Mouse (Mus musculus) olfactory bulb, adult 2 months (tissue): ENCODE measurements around the gene Cd3eap. TPM values are rescaled to one million over a fixed set of nuclear protein-coding genes. Genes with fewer than 3 reads are reported as not detected.

Experiments used
- H3K27ac ChIP-seq: fragments of 200-500 bp; 2 replicates; pipeline ENCODE4 v1.5.1; 2012; ENCODE audit warnings: low read depth, low read length; ENCODE audit not compliant: insufficient read depth
- H3K4me1 ChIP-seq: fragments of 200-500 bp; 2 replicates; pipeline ENCODE4 v1.6.1; 2012; ENCODE audit warnings: low read length; ENCODE audit not compliant: control insufficient read depth, insufficient read depth
- H3K4me3 ChIP-seq: fragments of 200-500 bp; 2 replicates; pipeline ENCODE4 v1.5.1; 2012; ENCODE audit warnings: mild to moderate bottlenecking, low read depth, low read length, moderate library complexity; ENCODE audit not compliant: insufficient read depth
- CTCF ChIP-seq: fragments of 200-500 bp; IDR thresholded peaks from 2 replicates; pipeline ENCODE4 v1.5.1; 2012; ENCODE audit warnings: low read depth, mild to moderate bottlenecking, low read length, moderate library complexity; ENCODE audit not compliant: insufficient read depth
- POLR2A ChIP-seq: fragments of 200-500 bp; IDR thresholded peaks from 2 replicates; pipeline ENCODE4 v1.6.1; 2012; ENCODE audit warnings: mild to moderate bottlenecking, low read depth, low read length, moderate library complexity; ENCODE audit not compliant: insufficient read depth
- WGBS: fragments of 180-500 bp; shearing (Covaris S2); methylation state at CpG from one replicate; pipeline ENCODE4 v1.1.7; 2018; 5-methylcytosine and 5-hydroxymethylcytosine counted together
- polyA plus RNA-seq: library from polyadenylated mRNA; stranded (reverse); fragments of >200 nt; gene quantifications from 2 replicates; pipeline ENCODE4 v1.2.4, GENCODE M21; 2012; ENCODE audit warnings: low replicate concordance; ENCODE audit not compliant: missing spikeins, insufficient read depth, insufficient read length

The Cd3eap gene
- polyA plus RNA-seq, 1 experiment = not detected

DNA sequence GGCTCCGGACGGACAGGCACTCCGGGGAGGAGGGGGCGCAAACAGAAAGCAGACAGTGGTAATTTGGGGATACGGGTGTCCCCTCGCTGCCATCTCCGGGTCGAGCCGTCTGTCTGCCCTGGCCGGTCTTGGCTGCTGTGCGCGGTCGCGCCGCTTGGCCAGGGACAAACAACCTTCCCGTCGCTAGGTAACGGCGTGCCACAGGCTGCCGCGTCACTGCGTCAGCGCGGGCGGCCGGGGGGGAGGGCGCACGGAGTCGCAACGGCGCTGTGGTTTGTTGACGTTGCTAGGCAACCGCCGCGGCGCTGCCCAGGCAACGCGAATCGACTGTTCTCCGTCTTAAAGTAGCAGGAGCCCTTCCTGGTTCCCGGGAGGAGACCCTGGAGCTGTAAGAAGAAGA is 39.4 kb downstream of the Cd3eap start:
- Histone ChIP-seq H3K27ac (peak overlapping the region; percentile 92), H3K4me3 (peak overlapping the region; percentile 81), H3K4me1 (peaks cover 7% of the 10 kb centered on the region)
- 0% methylated on average over 41 of the region's 41 CpGs for WGBS
- TF ChIP-seq POLR2A (peak; percentile 81), CTCF (peak; percentile 45; the same call in 1 of the 2 replicates)

DNA sequence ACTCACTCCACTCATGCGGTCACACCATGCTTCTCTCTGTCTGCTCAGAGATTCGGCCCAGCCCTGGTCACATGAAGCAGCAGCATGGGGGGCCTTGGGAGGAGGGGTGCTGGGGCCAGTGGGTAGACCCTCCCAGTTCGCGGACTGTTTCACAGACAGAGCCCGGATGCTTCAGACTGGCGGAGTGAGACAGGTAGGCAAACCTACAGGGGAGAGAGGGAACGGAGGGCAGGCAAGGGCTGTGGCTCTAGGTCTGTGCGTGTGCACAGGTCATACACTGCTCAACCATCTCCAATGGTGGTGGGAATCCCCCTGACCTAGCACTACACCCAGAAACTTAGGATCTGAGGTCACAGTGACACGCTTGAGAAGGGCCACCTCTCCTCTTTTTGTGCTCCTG is 39.8 kb downstream of the Cd3eap start:
- Histone ChIP-seq H3K4me3 (peak overlapping the region; percentile 81), H3K4me1 (peaks cover 7% of the 10 kb centered on the region), H3K27ac (peak overlapping the region; percentile 92)
- TF ChIP-seq POLR2A (no peak), CTCF (no peak)
- WGBS = 8% methylated on average over 9 of the region's 9 CpGs

DNA sequence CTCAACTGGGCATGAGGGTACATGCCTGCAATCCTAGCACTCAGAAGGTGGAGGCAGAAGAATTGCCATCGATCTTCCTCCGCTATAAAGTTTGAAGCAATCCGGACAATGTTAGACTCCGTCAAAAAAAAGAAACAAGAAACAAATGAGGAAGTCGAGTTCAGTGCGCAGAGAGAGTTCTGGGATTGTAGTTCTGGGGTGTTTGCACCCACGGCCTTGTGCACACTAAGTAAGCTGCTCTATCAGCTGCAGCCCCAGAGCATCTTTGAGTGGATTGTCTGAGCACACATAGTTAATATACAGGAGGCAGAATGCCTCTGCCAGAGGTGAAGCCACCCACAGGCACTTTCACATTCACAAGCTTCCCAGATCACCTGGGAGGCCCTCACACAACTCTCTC is 40.6 kb downstream of the Cd3eap start:
- Histone ChIP-seq H3K4me1 (peaks cover 7% of the 10 kb centered on the region), H3K4me3 (no peak overlapping the region), H3K27ac (no peak overlapping the region)
- no peak for TF ChIP-seq POLR2A
- TF ChIP-seq CTCF = no peak
- 79% methylated on average over 7 of the region's 7 CpGs for WGBS

DNA sequence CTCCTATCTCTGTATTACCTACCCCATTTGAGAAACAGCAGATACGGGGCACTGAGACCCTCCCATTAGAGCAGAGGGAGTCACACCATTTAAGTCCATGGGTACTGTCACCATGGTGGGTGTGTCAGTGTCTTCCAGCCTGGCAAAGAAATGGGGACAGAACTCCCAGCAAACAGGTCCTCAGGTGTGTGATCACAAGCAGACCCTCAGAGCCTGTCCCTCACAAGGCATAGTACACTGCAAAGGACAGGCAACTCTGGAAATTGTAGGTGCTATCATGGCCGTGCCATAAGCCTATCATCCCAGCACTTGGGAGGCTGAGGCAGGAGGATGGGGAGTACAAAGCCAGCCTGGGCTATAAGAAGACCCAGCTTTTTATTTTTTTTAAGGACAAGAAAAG is 41.1 kb downstream of the Cd3eap start:
- WGBS = 75% methylated on average over 2 of the region's 2 CpGs
- no peak overlapping the region for H3K4me3 ChIP-seq
- TF ChIP-seq POLR2A (no peak), CTCF (no peak)
- H3K4me1 ChIP-seq = peaks cover 7% of the 10 kb centered on the region
- H3K27ac ChIP-seq = no peak overlapping the region

DNA sequence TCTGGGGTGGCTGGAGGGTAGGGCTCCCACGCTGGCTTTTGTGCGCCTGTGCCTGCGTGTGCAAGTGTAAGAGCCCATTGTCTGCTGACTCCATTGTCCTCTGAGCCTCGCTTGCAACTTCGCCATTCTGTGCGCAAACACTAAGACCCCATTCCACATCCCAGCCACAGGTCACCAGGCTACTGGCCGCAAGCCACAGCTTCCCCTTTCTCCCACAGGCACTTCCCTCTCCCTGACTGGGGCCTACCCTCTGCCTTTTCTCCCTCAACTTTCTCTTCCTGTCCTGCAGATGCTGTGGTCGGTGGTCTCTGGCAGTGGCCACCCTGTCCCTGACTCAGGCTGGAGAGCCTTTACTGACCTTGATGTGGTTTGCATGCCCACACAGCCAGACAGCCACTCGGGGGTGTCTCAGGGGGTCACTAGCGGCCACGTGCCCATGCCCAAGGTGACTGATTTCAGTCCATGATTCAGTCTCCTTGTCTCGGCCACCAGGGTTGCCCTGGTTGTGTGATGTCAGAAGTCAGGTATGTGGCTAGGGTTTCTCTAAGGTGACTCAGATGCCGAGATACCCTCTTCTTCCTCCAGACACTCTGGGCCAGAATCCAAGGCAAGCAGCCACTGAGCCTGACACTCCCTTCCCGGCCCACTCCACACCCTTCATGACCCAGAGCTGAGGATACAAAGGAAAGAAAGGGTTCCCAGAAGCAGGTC is 42.7 kb downstream of the Cd3eap start:
- Histone ChIP-seq H3K4me1 (peaks cover 7% of the 10 kb centered on the region), H3K27ac (no peak overlapping the region), H3K4me3 (no peak overlapping the region)
- no peak for TF ChIP-seq CTCF
- TF ChIP-seq POLR2A = no peak
- 57% methylated on average over 14 of the region's 14 CpGs for WGBS

DNA sequence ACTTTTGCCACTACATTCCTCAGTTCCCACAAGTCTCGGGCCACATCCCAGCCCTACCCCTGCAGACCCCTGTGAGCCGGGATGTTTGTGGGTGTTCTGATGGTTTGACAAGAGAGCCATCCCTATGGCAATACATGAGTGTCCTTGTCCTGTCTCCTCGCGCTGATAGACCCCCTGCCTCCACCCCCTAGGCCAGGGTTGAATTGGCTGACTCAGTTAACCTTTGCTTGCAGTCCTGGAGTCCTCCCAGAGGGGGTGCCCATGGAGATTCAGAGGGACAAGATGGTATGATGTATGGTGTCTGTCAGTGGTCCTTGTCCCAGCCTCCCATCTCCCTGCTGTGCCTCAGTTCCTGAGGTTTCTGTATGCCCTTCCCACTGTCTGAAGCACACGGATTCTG is 45.2 kb downstream of the Cd3eap start:
- Histone ChIP-seq H3K27ac (no peak overlapping the region), H3K4me1 (0 out of 2 replicates have a peak, but pooled peaks cover 6% of the 10 kb centered on the region), H3K4me3 (no peak overlapping the region)
- WGBS = 44% methylated on average over 5 of the region's 5 CpGs
- TF ChIP-seq CTCF (no peak), POLR2A (no peak)

DNA sequence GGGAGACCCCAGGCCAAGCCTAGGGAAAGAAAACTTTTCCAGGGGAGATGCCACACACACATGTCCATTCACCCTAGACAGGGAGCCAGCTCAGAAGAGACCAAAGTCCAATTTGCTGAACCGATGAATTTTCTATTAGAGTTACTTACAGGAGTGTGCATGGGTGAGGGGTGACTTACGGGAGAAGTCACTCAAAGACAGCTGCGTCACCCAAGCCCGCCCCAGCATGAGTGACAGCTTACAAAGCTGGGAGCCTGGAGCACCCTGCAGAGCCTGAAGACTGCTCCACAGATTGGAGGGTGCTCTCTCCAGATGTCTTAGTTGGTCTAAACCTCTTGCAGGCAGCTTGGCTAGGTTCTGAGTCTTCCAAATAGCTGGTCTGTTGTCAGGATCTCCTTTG is 47.3 kb downstream of the Cd3eap start:
- no peak overlapping the region for H3K27ac ChIP-seq
- no peak overlapping the region for H3K4me3 ChIP-seq
- peaks cover 14% of the 10 kb centered on the region for H3K4me1 ChIP-seq
- TF ChIP-seq CTCF (no peak), POLR2A (no peak)
- WGBS = 32% methylated on average over 4 of the region's 4 CpGs

DNA sequence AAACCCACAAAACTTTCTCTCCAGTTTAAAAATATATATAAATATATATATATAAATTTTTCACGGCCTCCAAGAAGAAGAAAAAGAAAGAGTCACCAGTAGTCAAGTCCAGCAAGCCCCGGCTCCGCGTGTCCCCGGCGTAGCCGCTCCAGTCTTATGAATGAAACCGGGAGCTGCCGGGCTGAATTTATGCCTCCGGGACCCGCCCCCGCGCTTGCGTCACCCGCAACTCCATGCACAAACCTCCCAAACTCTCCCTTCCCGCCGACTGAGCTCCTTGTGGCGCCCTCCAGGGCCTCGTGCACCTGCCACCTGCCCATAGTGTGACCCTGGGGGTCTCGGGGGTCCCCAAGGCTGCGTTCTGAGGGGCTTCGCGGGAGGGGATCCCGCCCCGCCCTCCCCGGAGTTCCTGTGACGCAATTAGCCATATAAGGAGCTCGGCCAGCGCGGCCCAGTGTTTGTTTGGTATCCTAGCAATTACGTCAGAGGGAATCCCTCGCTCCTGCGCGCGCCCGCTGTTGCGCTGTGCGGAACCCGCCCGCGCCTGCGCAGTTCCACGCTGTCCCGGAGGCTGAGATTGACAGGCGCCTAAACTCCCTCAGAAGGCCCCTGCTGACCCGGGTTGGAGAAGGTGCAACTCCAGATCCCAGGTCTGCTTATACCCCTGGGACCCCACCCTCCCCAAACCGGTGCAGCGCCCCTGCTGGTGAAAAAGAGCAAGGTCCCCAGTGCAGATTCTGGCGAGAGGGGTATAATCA is 49.2 kb downstream of the Cd3eap start, which contains the start of gene Fosb:
Fosb (minus strand) TSS at position 168 of the 758 bp plus-strand sequence.
- TF ChIP-seq CTCF (peak; percentile 64; the same call in 1 of the 2 replicates), POLR2A (peak; percentile 26; the same call in 1 of the 2 replicates)
- H3K4me1 ChIP-seq = peaks cover 21% of the 10 kb centered on the region
- WGBS = under 1% methylated on average over 49 of the region's 49 CpGs
- peak within 1 kb of the TSS; percentile 91 for H3K27ac ChIP-seq
- H3K4me3 ChIP-seq = peak within 1 kb of the TSS; percentile 87
